Comparison of ENCODE assay signal across 15 mouse cellular contexts in the genomic region with DNA sequence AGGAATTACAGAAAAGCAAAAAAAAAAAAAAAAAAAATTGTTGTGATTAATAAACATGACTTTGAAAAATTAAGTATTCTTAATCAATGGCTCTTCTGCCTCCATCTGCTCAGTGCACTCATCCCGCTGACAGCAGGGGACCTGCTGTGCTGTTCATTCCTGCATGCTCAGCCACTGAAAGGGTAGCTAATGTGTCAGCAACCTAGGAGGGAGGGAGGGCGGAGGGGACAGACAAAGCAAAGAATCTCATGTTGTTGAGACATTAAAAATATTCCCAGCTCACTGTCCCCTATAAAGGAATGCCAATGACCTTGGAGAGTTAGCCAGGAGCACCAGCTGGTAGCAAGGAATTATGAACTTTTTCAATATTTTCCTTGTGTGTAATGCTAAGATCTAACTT. TPM values are rescaled to one million over a fixed set of nuclear protein-coding genes. Genes with fewer than 3 reads are reported as not detected.
DNase-seq lines count a peak whose midpoint lies in the region; ATAC-seq lines count a peak whose summit lies in the region.
"Had no signal": no experiment of that assay in that cellular context is flagged by ENCODE, and none has a peak within 500 bp of the region (broad histone marks: within the 10 kb centered on the region; RNA-seq: fewer than 3 reads in every experiment).

No protein-coding gene starts in this region.

- no peak overlapping the region for H3K4me2 ChIP-seq in hindbrain, embryonic 11.5 days (replicated peaks; ENCODE audit: low read depth, low read length)
- no peak overlapping the region for H3K4me2 ChIP-seq in midbrain, embryonic 14.5 days (ENCODE audit: low read length)
- H3K4me2 ChIP-seq: stomach, embryonic 15.5 days had no signal

- WGBS in hindbrain, embryonic 11.5 days: 29% methylated on average over 2 of the region's 2 CpGs
- 14% methylated on average over 2 of the region's 2 CpGs for WGBS in midbrain, embryonic 14.5 days

- no peaks in the 10 kb centered on the region for H3K4me1 ChIP-seq in hindbrain, embryonic 11.5 days (replicated peaks; ENCODE audit: control insufficient read depth, insufficient read depth, low read length)
- H3K4me1 ChIP-seq in midbrain, embryonic 14.5 days (ENCODE audit: control insufficient read depth, insufficient read depth, low read length): 0 out of 2 replicates have a peak, but pooled peaks cover 6% of the 10 kb centered on the region

- H3K9ac ChIP-seq in hindbrain, embryonic 11.5 days (ENCODE audit: low read depth, low read length): no peak overlapping the region
- H3K9ac ChIP-seq in midbrain, embryonic 14.5 days (replicated peaks; ENCODE audit: low read length): no peak overlapping the region
- H3K9ac ChIP-seq: stomach, embryonic 15.5 days had no signal

- no peaks in the 10 kb centered on the region for H3K36me3 ChIP-seq in hindbrain, embryonic 11.5 days (ENCODE audit: control insufficient read depth, insufficient read depth, low read length)
- no peaks in the 10 kb centered on the region for H3K36me3 ChIP-seq in midbrain, embryonic 14.5 days (ENCODE audit: control insufficient read depth, insufficient read depth, low read length)
- H3K36me3 ChIP-seq: stomach, embryonic 15.5 days had no signal

- ATAC-seq in cerebellum, adult (ENCODE audit: insufficient number of reproducible peaks, low FRiP score, low TSS enrichment): no peak
- peak; percentile 88 for ATAC-seq in hindbrain, embryonic 11.5 days (ENCODE audit: low FRiP score)
- no peak; the same call in 1 of the 2 replicates for ATAC-seq in midbrain, embryonic 14.5 days (ENCODE audit: low FRiP score, low TSS enrichment)

- no peaks in the 10 kb centered on the region for H3K27me3 ChIP-seq in hindbrain, embryonic 11.5 days (ENCODE audit: control insufficient read depth, insufficient read depth, low read length)
- H3K27me3 ChIP-seq in midbrain, embryonic 14.5 days (ENCODE audit: control insufficient read depth, insufficient read depth, low read length): no peaks in the 10 kb centered on the region
- H3K27me3 ChIP-seq: stomach, embryonic 15.5 days had no signal

- H3K9me3 ChIP-seq in hindbrain, embryonic 11.5 days (ENCODE audit: control insufficient read depth, low read length): no peaks in the 10 kb centered on the region
- H3K9me3 ChIP-seq in midbrain, embryonic 14.5 days (ENCODE audit: control insufficient read depth, low read length): no peaks in the 10 kb centered on the region
- H3K9me3 ChIP-seq: stomach, embryonic 15.5 days had no signal

- H3K4me3 ChIP-seq in hindbrain, embryonic 11.5 days (ENCODE audit: low read depth, low read length): no peak overlapping the region
- H3K4me3 ChIP-seq in midbrain, embryonic 14.5 days (replicated peaks; ENCODE audit: low read depth, low read length): no peak overlapping the region
- H3K4me3 ChIP-seq: stomach, embryonic 15.5 days had no signal

- H3K27ac ChIP-seq in hindbrain, embryonic 11.5 days (ENCODE audit: low read depth, low read length): no peak overlapping the region
- H3K27ac ChIP-seq in midbrain, embryonic 14.5 days (replicated peaks; ENCODE audit: low read depth, low read length): no peak overlapping the region
- H3K27ac ChIP-seq: stomach, embryonic 15.5 days had no signal

- DNase-seq in cerebellum, postnatal 10 days: peak; percentile 70 to 79
- peak; percentile 96 for DNase-seq in Muller cell, postnatal 12 days (ENCODE audit: inconsistent ontology term)
- DNase-seq in hindbrain, embryonic 11.5 days (ENCODE audit: low spot score): peak; percentile 33
- DNase-seq in midbrain, embryonic 14.5 days: peak; percentile 45
- DNase-seq in testis, postnatal 14 days (ENCODE audit: low spot score): no peak
- no peak for DNase-seq in yolk sac, embryonic 10.5 days (ENCODE audit: low spot score)
- no peak for DNase-seq in kidney, postnatal 4 days
- DNase-seq: gastrocnemius, postnatal 14 days; kidney, adult 11 months; layer of hippocampus, adult 9-11 months; lung, adult 18-20 months; right cerebral cortex, postnatal 4 days had no signal

RNA-seq across cellular contexts. Expression of gene Spg20, which starts 13.9 kb away (rescaled TPM):
- polyA plus RNA-seq in hindbrain, embryonic 11.5 days (2014; fragmentation: Nextera tagmentation; extraction: Ambion mirVana): 49.6 and 49.7 TPM in 2 replicates
- polyA plus RNA-seq in midbrain, embryonic 14.5 days (2014; fragmentation: Nextera tagmentation; extraction: Ambion mirVana): 11.8 and 16.4 TPM in 2 replicates

RNA-seq across cellular contexts. Expression of gene Ccdc169, which starts 39.1 kb away (rescaled TPM):
- polyA plus RNA-seq in hindbrain, embryonic 11.5 days (2014; fragmentation: Nextera tagmentation; extraction: Ambion mirVana): 0.20 TPM in 1 of 2 replicates, not detected in the other
- 0.12 TPM in 1 of 2 replicates, not detected in the other for polyA plus RNA-seq in midbrain, embryonic 14.5 days (2014; fragmentation: Nextera tagmentation; extraction: Ambion mirVana)
- polyA plus RNA-seq: heart, embryonic 16.5 days had no signal

RNA-seq across cellular contexts. Expression of gene Ccna1, which starts 42.7 kb away (rescaled TPM):
- 1.6 and 3.7 TPM in 2 replicates for polyA plus RNA-seq in hindbrain, embryonic 11.5 days (2014; fragmentation: Nextera tagmentation; extraction: Ambion mirVana)
- polyA plus RNA-seq in midbrain, embryonic 14.5 days (2014; fragmentation: Nextera tagmentation; extraction: Ambion mirVana): 1.1 and 2.2 TPM in 2 replicates

Comparison
In these comparisons a context has a peak if more than half of its experiments do, and no peak if none do; other contexts are left out.
1. DNase-seq: peak in cerebellum, postnatal 10 days (2 of 2), Muller cell, postnatal 12 days (single experiment), hindbrain, embryonic 11.5 days (single experiment) and midbrain, embryonic 14.5 days (single experiment); none in testis, postnatal 14 days (single experiment), yolk sac, embryonic 10.5 days (single experiment) and kidney, postnatal 4 days (0 of 2).